Mouse (Mus musculus): Measurements from ENCODE around the gene Krtap19-9b.

Gene Krtap19-9b

GRCm38 (mm10) chr16:88932165-88932564, at the start of gene Krtap19-9b:
Krtap19-9b (minus strand) TSS chr16:88932265.
- DNase-seq (ENCODE audit: low spot score), result no peak

DNA sequence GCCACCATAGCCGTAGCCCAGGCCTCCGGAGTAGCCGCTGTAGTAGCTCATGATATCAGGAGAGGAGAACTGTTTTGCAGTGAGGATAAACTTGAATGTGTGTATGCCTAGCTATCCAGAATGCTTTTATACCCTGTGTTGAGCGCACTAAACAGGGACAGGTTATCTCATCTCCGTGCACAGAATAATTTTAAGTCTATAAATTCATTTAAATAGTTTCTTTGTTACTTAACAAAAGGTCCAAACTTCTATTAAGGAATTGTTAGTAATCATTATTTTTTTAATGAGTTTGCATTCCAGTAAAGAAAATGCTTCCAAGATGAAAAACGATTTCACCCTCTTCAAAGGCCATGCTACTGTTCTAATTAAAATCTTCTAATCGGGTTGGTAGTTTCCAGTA, 30.7 kb upstream of the Krtap19-9b start, which contains the start of gene Krtap16-3:
Krtap16-3 (minus strand) TSS at position 101 of the 400 bp plus-strand sequence.
- no peak for DNase-seq (ENCODE audit: low spot score)

- DNase-seq (ENCODE audit: low spot score), result no peak
These were observed 9.0 kb upstream of the Krtap19-9b start for GRCm38 (mm10) chr16:88941106-88941505.

DNA sequence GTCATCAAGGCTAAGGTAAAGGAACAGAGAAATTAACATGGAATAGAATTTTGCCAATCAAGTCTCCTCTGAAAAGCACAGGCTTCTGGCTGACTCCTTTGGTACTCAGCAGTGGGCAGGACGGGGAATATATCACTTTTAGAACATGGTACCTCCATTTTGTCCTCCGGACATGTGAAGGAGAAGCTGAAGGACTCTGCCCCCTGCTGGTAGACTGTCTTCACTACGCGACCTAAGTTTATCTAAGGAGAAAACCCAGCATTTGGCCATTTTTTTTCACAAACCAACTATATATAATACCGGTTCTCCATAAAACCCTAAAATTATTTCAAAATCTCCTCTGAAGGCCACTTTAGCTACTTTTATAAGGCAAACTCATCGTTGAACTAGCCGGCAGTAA, 6.2 kb upstream of the Krtap19-9b start:
- no peak for DNase-seq (ENCODE audit: low spot score)

- no peak for DNase-seq (ENCODE audit: low spot score)
These were observed 35.7 kb downstream of the Krtap19-9b start, which contains the start of gene Krtap19-5 for GRCm38 (mm10) chr16:88896357-88896756. Krtap19-5 (minus strand) TSS chr16:88896457.

GRCm38 (mm10) chr16:88886870-88887269, 45.2 kb downstream of the Krtap19-9b start:
- DNase-seq (ENCODE audit: low spot score), result no peak

DNA sequence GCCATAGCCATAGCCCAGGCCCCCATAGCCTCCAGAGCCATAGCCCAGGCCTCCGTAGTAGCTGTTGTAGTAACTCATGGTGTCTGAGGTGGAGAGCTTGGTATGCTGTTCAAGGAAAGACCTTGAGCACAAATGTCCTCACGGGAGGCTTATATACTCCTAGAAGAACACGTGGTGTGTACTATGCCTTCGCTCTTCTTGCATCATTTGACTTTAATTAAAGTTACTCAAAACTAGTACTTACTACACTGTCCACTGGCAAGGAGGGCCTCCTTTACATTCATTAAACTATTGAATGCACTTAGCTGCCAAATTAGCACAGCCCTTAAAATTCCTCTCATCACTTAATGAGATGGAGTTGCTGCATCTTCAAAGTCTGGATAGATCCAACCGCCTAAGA, 47.1 kb downstream of the Krtap19-9b start, which contains the start of gene Krtap19-4:
Krtap19-4 (minus strand) TSS at position 101 of the 400 bp plus-strand sequence.
- DNase-seq (ENCODE audit: low spot score), result no peak

All from layer of hippocampus, adult 11-12 months (tissue).